Mouse (Mus musculus): ENCODE measurements at regions not wholly inside any gene's neighbourhood (a gene's known extent, or its start where the extent isn't known, plus 50 kb on each side); places are given as distances from the start of the nearest gene placed in this dataset.

GRCm38 (mm10) chr7:70483536-70483935 lies 117.0 kb upstream of the Nr2f2 start:
- DNase-seq (ENCODE audit: low spot score in 2 of 2) = no peak

GRCm38 (mm10) chr7:70481880-70482279 lies 115.3 kb upstream of the Nr2f2 start:
- no peak for DNase-seq (ENCODE audit: low spot score in 2 of 2)

GRCm38 (mm10) chr7:70472786-70473185 lies 106.3 kb upstream of the Nr2f2 start:
- DNase-seq (ENCODE audit: low spot score in 2 of 2) = no peak

- DNase-seq (ENCODE audit: low spot score in 2 of 2) = no peak
Observed at GRCm38 (mm10) chr7:70470557-70470956, 104.0 kb upstream of the Nr2f2 start.

GRCm38 (mm10) chr7:70462131-70462530 lies 95.6 kb upstream of the Nr2f2 start:
- DNase-seq (ENCODE audit: low spot score in 2 of 2) = no peak

GRCm38 (mm10) chr7:70454525-70454924 lies 88.0 kb upstream of the Nr2f2 start:
- DNase-seq (ENCODE audit: low spot score in 2 of 2) = no peak

- DNase-seq (ENCODE audit: low spot score in 2 of 2) = no peak
Observed at GRCm38 (mm10) chr7:70452816-70453215, 86.3 kb upstream of the Nr2f2 start.

- no peak for DNase-seq (ENCODE audit: low spot score in 2 of 2)
Observed at GRCm38 (mm10) chr7:70438908-70439307, 72.4 kb upstream of the Nr2f2 start.

GRCm38 (mm10) chr7:70433838-70434237 lies 67.3 kb upstream of the Nr2f2 start:
- no peak for DNase-seq (ENCODE audit: low spot score in 2 of 2)

- DNase-seq (ENCODE audit: low spot score in 2 of 2) = no peak
Observed at GRCm38 (mm10) chr7:70433358-70433757, 66.8 kb upstream of the Nr2f2 start.

GRCm38 (mm10) chr7:70431712-70432111 lies 65.2 kb upstream of the Nr2f2 start:
- no peak for DNase-seq (ENCODE audit: low spot score in 2 of 2)

- no peak for DNase-seq (ENCODE audit: low spot score in 2 of 2)
Observed at GRCm38 (mm10) chr7:70429326-70429725, 62.8 kb upstream of the Nr2f2 start.

- no peak for DNase-seq (ENCODE audit: low spot score in 2 of 2)
Observed at GRCm38 (mm10) chr7:70424231-70424620, 57.7 kb upstream of the Nr2f2 start.

GRCm38 (mm10) chr7:70423524-70424230 lies 57.1 kb upstream of the Nr2f2 start:
- no peak for DNase-seq (ENCODE audit: low spot score in 2 of 2)

GRCm38 (mm10) chr7:70416185-70416941 lies 49.8 kb upstream of the Nr2f2 start:
- DNase-seq (ENCODE audit: low spot score in 2 of 2) = no peak

Measured in right cerebral cortex, postnatal 36 days (tissue).